Mouse (Mus musculus) spleen, postnatal 36 days (tissue): ENCODE data around the gene Gngt2.
"Not testable (repeated sequence)": the region's sequence is repeated elsewhere in the genome, so short reads cannot be mapped to it uniquely, and the experiment has no call there.

Experiments
- DNase-seq, 2 experiments: peaks; one replicate each; pipeline ENCODE4 v3.0.0; 2022; ENCODE audit warnings: low spot score in 2 of 2, mixed read lengths in 1 of 2

The Gngt2 gene

GRCm38 (mm10) chr11:95840694-95841497, 3.9 kb downstream of the Gngt2 start:
- no peak for DNase-seq

- no peak for DNase-seq
These were observed 4.4 kb downstream of the Gngt2 start for GRCm38 (mm10) chr11:95841498-95841830.

DNA sequence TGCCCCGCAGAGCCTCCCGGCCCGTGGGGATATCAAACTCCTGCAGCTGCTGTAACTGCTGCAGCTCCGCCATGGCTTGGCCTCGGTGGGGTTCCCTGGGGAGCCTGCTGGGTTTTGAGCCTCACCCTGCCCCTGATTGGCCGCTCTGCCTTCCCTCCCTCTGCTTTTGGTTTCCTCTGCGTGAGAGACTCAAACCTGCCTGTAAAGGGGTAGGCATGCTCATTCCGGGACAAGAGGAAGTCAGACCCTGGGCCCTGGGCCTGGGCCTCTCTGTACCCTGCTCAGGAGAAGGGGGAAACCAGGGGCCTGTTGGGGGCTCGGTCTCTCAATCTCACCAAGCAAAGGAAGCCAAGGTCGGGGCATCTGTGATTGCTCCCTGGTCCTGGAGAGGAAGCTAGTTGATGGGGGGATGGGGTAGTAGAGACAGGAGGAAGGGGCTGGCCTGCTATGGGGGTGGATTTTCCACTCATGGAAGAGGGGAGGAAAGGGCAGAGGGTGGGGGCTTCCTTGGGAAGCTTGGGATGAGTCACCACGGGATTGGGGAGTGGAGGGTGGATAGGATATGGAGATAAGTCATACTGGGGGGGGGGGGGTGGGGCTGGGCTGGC, 5.2 kb downstream of the Gngt2 start, which contains the start of gene Abi3:
Gene Abi3, minus strand, starts transcription at position 403 of the 608 bp plus-strand sequence.
- peak; percentile 88 to 89 for DNase-seq

DNA sequence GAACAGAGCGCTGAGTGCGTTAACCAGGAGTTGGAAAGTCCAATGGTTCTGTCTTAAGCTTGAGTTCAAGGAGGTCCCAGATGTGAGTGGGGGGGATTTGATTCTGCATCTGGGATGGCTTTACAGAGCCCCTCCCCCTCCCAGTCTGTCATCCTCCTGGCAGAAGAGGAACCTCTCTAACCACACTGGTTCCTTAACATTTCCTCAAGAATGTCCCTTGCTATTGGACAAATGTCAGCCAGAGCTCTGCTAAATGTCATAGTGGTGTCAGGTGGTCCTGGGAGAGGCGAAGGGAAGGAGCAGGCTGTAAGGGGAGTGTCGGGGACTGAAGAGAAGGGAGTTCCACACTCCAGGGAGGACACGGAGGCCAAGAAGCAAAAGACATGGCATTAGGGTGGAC, 5.9 kb downstream of the Gngt2 start:
- DNase-seq = no peak

DNA sequence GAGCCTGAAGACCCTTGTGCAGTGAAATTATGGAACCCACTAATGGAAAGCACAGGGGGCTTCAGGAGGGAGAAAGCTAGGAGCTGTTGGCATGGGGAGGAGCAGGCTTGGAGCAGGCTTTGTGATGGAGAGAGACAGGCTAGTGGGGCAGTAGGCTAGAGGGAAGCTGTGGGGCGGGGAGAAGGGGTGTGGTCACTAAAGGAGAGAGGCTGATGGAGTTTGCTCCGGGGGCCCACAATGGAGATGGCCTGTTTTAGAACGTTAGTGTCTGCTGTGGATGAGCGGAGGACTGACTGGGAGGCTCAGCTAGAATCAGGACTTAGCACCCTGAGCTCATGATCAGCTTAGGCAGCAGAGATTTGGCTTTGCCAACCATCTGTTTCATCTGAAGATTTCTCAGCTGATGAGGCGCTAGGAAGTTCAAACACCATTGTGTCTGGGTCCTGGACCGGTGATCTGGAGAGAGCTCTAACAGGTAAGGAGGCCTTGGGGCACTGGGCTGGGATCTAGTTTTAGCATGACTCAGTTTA, 6.5 kb downstream of the Gngt2 start:
- no peak for DNase-seq

GRCm38 (mm10) chr11:95844935-95845334, 7.9 kb downstream of the Gngt2 start:
- no peak for DNase-seq

- no peak for DNase-seq
These were observed 13.9 kb downstream of the Gngt2 start for GRCm38 (mm10) chr11:95850898-95851297.

DNA sequence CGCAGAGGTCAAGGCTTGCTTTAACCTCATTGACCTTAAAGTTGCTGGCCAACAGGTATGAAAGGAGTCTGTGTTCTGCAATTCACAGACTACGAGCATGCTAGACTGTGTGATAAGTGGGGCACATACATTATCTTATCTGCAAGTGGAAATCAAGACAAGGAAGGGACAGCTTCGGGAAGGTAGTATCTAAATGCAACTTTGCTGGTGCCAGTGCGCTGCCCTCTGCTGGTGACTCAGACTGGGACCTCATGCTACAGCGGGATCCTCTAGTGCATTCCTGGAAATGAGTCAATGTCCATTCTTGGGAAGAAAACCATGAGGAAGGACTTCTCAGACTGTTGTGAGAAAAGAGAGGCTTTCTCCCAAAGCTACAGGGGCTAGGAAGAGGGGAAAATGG, 16.7 kb downstream of the Gngt2 start:
- peak; percentile 61 for DNase-seq

GRCm38 (mm10) chr11:95857306-95857705, 20.3 kb downstream of the Gngt2 start:
- no peak for DNase-seq

- DNase-seq = no peak
These were observed 20.9 kb downstream of the Gngt2 start for GRCm38 (mm10) chr11:95857716-95858527.

GRCm38 (mm10) chr11:95858528-95859467, 21.8 kb downstream of the Gngt2 start:
- DNase-seq = peak; percentile 97 to 98

DNA sequence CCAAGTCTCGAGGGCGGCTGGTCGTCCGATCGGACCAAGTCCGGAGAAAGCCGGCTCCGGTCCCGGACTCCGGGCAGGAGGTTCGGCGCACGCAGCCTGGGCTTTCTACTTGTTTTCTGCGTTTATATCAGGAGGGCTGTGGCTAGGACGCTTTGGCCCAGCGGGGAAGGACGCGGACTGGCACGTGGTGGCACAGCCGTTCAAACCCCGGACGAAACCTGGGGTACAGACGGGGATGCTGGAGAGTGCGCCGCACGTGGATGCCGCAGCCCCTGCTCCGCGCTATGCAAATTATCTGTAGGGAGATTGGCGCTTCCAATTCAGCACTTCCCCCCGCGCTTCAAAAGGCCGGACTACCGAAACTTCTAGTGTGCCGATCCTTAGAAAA, 22.4 kb downstream of the Gngt2 start:
- peak; percentile 63 for DNase-seq

DNA sequence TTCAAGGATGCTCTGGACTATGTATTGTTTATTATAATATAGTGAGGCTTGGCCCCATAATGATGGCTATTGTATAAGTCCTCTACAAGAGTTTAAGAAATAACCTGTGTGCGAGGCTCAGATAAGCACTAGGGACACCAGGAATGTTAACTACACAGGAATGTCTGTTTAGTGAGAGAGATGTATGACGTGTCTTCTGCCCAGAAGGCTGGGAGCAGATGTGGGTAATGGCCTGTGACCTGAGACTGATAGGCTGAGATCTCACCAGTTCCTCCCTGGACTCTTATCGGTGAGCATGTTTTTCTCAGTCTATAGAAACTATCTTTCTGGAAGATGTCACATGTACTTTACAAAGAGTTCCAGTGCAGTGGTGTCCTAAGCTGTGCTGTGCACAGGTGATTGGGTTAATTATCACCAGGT, 23.1 kb downstream of the Gngt2 start:
- DNase-seq = peak; percentile 27 to 37

DNA sequence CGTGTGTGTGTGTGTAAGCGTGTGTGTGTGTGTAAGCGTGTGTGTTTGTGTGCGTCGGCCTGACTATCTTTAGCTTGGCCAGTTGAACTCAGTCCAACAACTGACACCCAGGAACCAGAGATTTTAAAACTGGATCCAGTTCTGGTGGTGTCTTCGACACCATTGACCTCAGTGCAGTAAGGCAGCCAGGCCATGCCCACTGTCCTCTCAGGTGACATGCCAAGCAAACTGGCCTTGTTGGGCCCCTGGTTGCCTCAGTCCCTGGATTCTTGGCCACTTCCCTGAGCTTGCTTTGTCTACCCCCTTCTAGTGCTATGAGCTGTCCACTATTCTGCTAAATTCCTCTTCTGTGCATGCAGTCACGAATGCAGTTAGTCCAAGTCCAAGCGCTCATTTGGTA, 24.4 kb downstream of the Gngt2 start:
- DNase-seq = no peak

DNA sequence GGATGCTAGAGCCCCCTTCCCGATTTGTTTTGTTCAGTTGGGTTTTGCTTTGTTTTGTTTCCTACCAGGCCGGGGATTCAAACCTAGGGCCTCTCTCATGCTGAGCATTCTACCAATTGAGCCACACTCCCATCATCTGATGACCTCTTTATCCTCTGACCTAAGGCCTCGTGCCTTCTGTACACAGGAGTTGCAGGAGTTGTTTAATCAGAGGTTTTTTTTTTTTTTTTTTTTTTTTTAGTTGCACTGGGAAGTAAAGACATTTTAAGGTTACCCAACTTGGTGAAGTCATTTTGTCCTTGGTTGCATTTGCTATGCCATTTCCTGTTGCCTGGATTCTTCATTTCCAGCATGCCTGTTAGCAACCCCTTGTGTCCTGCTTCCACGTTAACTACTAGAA, 32.4 kb downstream of the Gngt2 start:
- no peak for DNase-seq

GRCm38 (mm10) chr11:95869918-95870470, 33.0 kb downstream of the Gngt2 start:
- peak; percentile 55 to 56 for DNase-seq

DNA sequence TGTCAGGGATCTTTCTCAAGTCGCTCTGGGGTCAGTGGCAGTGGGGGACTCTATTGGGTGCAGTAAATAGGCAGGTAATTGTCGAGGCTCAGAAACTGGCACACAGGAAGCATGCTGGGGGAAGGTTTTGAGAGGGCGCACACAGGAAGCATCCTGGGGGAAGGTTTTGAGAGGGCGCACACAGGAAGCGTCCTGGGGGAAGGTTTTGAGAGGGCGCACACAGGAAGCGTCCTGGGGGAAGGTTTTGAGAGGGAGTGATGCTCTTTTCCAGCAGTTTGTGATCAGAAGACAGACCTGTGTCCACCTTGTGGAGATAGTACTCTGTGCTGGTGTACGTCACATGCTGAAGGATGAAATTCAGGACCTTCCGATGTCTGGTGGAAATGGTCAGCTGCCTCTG, 38.8 kb downstream of the Gngt2 start:
- DNase-seq = no peak

- peak; percentile 21 to 53 for DNase-seq
These were observed 39.3 kb downstream of the Gngt2 start for GRCm38 (mm10) chr11:95876296-95876695.

- not testable (repeated sequence) for DNase-seq
These were observed 42.8 kb downstream of the Gngt2 start for GRCm38 (mm10) chr11:95879861-95880260.

GRCm38 (mm10) chr11:95890462-95891051, 53.5 kb downstream of the Gngt2 start:
- no peak for DNase-seq
